Mouse (Mus musculus) bone marrow, adult 2 months (tissue): ENCODE results near the gene Tmem200a. TPM values are rescaled to one million over a fixed set of nuclear protein-coding genes. Genes with fewer than 3 reads are reported as not detected.

Source experiments
- H3K27ac ChIP-seq: fragments of 200-500 bp; 2 replicates; pipeline ENCODE4 v1.5.1; 2012; ENCODE audit warnings: low read depth, mild to moderate bottlenecking, control low read depth, inconsistent platforms, low read length; ENCODE audit not compliant: control insufficient read depth, poor library complexity, insufficient read depth
- H3K4me1 ChIP-seq: fragments of 200-500 bp; 2 replicates; pipeline ENCODE4 v1.6.1; 2011; ENCODE audit warnings: low read length; ENCODE audit not compliant: control insufficient read depth, insufficient read depth
- H3K4me3 ChIP-seq: fragments of 200-500 bp; replicated peaks from 2 replicates; pipeline ENCODE3; 2011; ENCODE audit warnings: mild to moderate bottlenecking, low read depth, low read length, control low read depth; ENCODE audit not compliant: control insufficient read depth
- CTCF ChIP-seq: fragments of 200-500 bp; IDR thresholded peaks from 2 replicates; pipeline ENCODE4 v1.5.1; 2011; ENCODE audit warnings: low read length, control low read depth; ENCODE audit not compliant: control insufficient read depth, insufficient read depth
- POLR2A ChIP-seq: fragments of 200-500 bp; IDR thresholded peaks from 2 replicates; pipeline ENCODE4 v1.6.1; 2011; ENCODE audit warnings: low read depth, mild to moderate bottlenecking, control low read depth, low read length, borderline replicate concordance; ENCODE audit not compliant: control insufficient read depth
- WGBS: fragments of 180-500 bp; shearing (Covaris S2); methylation state at CpG from one replicate; pipeline ENCODE4 v1.1.7; 2018; 5-methylcytosine and 5-hydroxymethylcytosine counted together
- polyA plus RNA-seq: library from polyadenylated mRNA; stranded (reverse); fragments of >200 nt; gene quantifications from 2 replicates; pipeline ENCODE4 v1.2.4, GENCODE M21; 2011; ENCODE audit warnings: low replicate concordance; ENCODE audit not compliant: missing spikeins, insufficient read depth, insufficient read length

Gene Tmem200a
- polyA plus RNA-seq, 1 experiment, result not detected

DNA sequence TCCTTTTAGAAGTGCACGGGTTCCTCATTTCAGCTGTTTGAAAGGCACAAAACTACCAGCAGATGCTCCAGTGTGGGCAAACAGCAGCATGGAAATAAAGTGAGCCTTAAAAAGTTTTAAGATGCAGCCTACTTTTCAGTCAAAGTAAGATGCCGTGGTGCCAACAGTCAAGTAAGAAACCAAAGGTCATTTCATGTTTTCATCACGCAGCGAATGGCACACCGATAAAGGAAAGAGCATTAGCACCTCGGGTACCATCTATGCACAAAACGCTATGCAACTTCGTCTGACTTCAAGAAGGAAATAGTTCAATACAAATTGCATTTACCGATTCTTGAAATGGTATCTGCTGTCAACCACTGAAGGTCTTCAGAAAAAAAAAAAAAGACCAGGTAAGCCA is 1.9 kb downstream of the Tmem200a start:
- H3K4me3 ChIP-seq, result no peak overlapping the region
- TF ChIP-seq CTCF (no peak), POLR2A (no peak)
- WGBS, result 81% methylated on average over 9 of the region's 9 CpGs
- H3K4me1 ChIP-seq, result no peaks in the 10 kb centered on the region
- no peak overlapping the region for H3K27ac ChIP-seq

DNA sequence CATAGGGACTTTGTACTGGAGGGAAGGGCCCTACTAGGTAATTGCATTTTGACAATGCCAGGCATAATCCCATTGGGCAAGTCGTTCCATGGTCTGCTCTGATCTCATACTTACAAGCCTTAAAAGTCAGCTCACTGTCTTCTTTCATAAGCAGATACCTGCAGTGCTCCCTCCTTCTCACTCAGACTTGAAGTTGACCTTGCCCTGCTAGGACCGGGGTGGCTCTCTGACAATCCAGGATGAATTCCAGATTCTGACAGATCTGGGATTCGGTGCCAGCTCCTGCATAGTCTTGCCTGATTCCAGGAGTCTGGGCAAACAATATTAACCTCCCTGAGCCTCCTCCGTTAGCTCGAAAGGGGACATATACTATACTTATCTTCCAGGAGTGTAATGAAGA is 6.9 kb downstream of the Tmem200a start:
- Histone ChIP-seq H3K27ac (no peak overlapping the region), H3K4me3 (no peak overlapping the region), H3K4me1 (no peaks in the 10 kb centered on the region)
- no peak for TF ChIP-seq POLR2A
- TF ChIP-seq CTCF, result no peak
- WGBS, result 72% methylated on average over 5 of the region's 5 CpGs

DNA sequence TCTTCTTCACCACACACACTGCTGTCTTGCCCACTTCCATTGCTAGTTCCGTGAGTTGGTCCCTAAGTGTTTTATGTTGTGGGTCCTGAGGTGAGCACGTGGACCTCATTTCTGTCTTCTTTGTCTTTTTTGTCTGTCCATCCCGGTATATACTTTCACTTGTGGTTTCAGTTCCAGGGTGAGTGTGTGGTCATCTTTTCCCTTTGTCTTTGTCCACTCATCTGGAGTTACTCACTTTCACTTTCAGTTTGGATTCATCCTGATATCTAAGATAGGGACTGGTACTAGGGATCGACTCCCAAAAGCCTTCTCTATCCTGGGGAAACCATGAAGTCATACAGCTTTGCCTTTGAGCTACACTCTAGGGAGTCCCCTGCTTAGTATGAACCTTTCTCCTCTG is 15.8 kb downstream of the Tmem200a start:
- Histone ChIP-seq H3K4me1 (no peaks in the 10 kb centered on the region; the same call in 1 of the 2 replicates), H3K27ac (no peak overlapping the region), H3K4me3 (no peak overlapping the region)
- WGBS, result 76% methylated on average over 4 of the region's 4 CpGs
- TF ChIP-seq CTCF (no peak), POLR2A (no peak)

DNA sequence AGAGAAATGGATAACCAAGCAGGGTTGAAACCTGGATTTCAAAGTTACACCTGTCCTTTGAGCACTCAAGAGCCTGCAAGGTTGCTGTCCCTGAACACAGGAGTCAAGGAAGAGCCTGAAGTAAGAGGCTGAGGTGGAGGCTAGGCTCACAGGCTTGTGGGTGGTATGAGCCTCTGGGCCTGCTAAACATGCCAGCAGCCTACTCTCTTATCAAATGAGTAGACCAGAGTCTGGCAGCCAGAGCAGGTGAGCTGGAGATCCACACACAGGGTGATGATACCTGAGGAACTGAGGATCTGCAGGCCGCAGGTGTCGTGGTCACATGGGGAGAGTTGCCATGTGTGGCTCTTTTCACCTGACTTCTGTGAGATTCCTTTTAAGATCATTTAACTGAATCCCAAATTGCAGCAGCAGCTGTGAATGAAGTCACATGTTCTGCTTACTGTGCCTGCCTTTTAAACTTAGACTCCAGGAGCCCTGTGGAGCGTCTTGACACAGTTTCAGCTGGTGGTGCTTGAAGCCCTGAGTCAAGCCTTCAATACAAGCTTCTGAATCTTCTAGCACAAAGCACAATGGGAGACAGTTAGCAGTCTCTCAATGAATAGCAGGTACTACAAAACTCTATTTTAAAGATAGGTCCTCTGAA is 19.1 kb downstream of the Tmem200a start:
- Histone ChIP-seq H3K27ac (no peak overlapping the region), H3K4me3 (no peak overlapping the region), H3K4me1 (no peaks in the 10 kb centered on the region; the same call in 1 of the 2 replicates)
- TF ChIP-seq CTCF (no peak), POLR2A (no peak)
- 83% methylated on average over 3 of the region's 3 CpGs for WGBS

DNA sequence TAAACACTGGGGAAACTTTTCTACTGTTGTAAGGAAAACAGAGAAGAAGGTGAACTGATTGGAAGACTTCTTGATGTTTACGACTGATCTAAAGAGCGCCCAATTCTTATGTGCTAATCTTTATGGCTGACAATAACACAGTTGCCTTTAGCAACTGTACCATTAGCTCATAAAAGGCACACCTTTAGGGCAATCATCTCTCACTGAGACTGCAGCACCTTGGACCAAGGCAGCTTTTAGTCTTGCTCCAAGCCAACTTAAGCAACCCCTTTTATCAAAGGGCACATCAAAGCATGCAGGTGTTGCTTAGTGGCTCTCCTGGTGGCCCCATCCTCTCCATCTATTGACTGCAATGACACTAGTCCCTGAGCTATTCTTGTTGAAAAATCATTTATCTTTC is 27.7 kb downstream of the Tmem200a start:
- Histone ChIP-seq H3K27ac (no peak overlapping the region), H3K4me3 (no peak overlapping the region), H3K4me1 (no peaks in the 10 kb centered on the region)
- TF ChIP-seq POLR2A, result no peak
- TF ChIP-seq CTCF, result no peak
- WGBS, result 86% methylated on average over 2 of the region's 2 CpGs

DNA sequence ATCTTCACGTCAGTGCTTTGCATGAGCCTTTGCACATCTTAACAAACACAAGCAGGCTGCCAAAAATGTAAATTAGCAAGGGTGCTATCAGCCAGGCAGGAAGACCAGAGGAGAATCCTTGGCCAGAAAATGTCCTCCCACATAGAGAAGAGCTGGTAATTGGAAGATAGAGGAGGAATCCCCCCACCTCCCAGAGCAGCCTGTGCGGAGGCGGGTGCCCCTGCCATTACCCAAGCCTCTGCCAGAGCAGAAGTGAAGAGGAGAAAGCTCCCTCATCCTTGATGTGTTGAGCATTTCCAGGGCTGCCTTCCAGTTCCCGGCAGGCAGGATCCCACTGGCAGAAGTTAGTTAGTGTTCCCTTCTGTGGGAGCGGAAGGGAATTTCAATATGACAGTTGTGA is 43.9 kb downstream of the Tmem200a start:
- WGBS, result 77% methylated on average over 5 of the region's 5 CpGs
- Histone ChIP-seq H3K27ac (no peak overlapping the region), H3K4me3 (no peak overlapping the region), H3K4me1 (no peaks in the 10 kb centered on the region)
- TF ChIP-seq POLR2A, result no peak
- no peak for TF ChIP-seq CTCF

DNA sequence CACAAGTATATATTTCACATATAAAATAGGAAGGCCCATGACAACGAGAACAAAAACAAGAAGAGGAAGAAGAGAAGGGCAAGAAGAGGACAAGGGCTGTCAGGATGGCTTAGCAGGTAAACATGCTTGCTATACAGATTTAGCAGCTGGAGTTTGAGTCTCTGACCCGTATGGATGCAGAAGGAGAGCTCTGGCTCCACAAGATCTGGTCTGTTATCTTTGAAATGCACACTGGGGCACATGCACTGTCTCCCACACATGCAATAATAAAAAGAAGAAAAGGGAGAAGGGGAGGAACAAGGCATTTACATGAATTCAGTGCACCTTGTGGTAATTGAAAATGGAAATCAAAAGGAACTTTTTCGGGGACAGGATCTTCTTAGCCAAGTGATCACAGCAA is 60.1 kb downstream of the Tmem200a start:
- TF ChIP-seq CTCF, result no peak
- no peak for TF ChIP-seq POLR2A
- H3K4me1 ChIP-seq, result no peaks in the 10 kb centered on the region
- no peak overlapping the region for H3K4me3 ChIP-seq
- WGBS, result 65% methylated on average over 3 of the region's 3 CpGs
- no peak overlapping the region for H3K27ac ChIP-seq

DNA sequence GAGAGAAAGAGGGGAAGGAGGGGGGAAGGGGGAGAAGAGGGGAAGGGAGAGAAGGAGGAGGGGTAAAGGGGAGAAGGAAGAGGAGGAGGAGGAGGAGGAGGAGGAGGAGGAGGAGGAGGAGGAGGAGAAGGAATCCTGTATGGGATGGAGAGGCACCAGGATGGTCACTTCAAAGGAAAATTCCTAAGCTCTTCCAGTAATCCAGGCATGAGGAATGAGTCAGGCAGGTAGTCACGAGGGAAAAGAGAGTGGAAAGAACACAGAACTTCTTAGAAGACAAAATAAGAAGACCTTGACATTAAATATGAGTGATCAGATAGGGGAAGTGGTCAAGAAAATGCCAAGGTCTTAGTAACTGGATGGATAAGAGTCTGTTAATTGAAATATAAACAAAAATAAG is 64.6 kb downstream of the Tmem200a start:
- TF ChIP-seq POLR2A, result no peak
- TF ChIP-seq CTCF, result no peak
- WGBS, result 48% methylated on average over 1 of the region's 1 CpGs

DNA sequence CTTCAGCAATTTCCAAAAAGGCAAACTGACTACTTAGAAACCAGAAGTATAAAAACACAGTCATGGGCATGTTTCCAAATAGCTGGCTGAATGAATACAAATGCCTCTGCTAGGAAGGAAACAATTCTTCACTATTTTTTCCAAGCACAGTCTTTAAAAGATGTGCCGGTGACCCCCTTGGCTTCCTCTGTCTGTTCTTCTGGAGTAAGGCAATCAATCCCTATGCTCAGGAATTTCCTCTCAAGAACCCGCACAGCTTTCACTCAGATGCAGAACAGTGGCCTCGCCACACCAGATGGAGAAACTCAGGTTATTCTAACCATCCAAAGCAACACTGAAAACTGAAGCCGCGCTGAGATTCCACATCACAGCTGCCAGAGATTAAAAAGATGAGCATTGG is 69.9 kb downstream of the Tmem200a start:
- WGBS, result 57% methylated on average over 5 of the region's 5 CpGs
- Histone ChIP-seq H3K4me1 (no peaks in the 10 kb centered on the region), H3K4me3 (no peak overlapping the region)

More for the DNA sequence above, 64.6 kb downstream of the Tmem200a start:
- no peaks in the 10 kb centered on the region for H3K4me1 ChIP-seq
- H3K4me3 ChIP-seq, result no peak overlapping the region
- no peak overlapping the region for H3K27ac ChIP-seq

More for the DNA sequence above, 69.9 kb downstream of the Tmem200a start:
- no peak overlapping the region for H3K27ac ChIP-seq
- no peak for TF ChIP-seq POLR2A
- no peak for TF ChIP-seq CTCF
